Mouse (Mus musculus) kidney, adult 10 weeks (tissue): ENCODE data around the gene Scd3. TPM values are rescaled to one million over a fixed set of nuclear protein-coding genes. Genes with fewer than 3 reads are reported as not detected.

Experiments
- polyA plus RNA-seq: library from polyadenylated mRNA; stranded (reverse); fragments of 350-450 nt; fragmentation: Illumina TruSeq; extraction: RNeasy Lipid Tissue Mini Kit (QIAGEN cat#74804); gene quantifications from one replicate; pipeline ENCODE4 v1.2.3, GENCODE M21; 2014; ENCODE audit warnings: low read depth, low replicate concordance

The Scd3 gene
- 0.20 TPM for polyA plus RNA-seq

GRCm38 (mm10) chr19:44203015-44203564, at the start of gene Scd3:
Gene Scd3, plus strand, starts transcription at chr19:44203269.

GRCm38 (mm10) chr19:44192342-44192741, 10.7 kb upstream of the Scd3 start, which contains the start of gene Pkd2l1:
Gene Pkd2l1, minus strand, starts transcription at chr19:44192442.

GRCm38 (mm10) chr19:44292941-44293768, 90.1 kb downstream of the Scd3 start, which contains the start of gene Scd2:
Gene Scd2, plus strand, starts transcription at chr19:44293674.

Other genes with a start within 250 kb of the Scd3 start
- 3.0 TPM for gene Cpn1, start 216.7 kb upstream of the Scd3 start, polyA plus RNA-seq
- 45.4 TPM for gene Cyp2c23, start 174.1 kb upstream of the Scd3 start, polyA plus RNA-seq
- 151 TPM for gene Erlin1, start 133.5 kb upstream of the Scd3 start, polyA plus RNA-seq
- 380 TPM for gene Chuk, start 95.8 kb upstream of the Scd3 start, polyA plus RNA-seq
- gene Cwf19l1, start 67.4 kb upstream of the Scd3 start, polyA plus RNA-seq = 9.9 TPM
- gene Bloc1s2, start 56.8 kb upstream of the Scd3 start, polyA plus RNA-seq = 32.5 TPM
- gene Pkd2l1, start 10.8 kb upstream of the Scd3 start, polyA plus RNA-seq = not detected
- 70.4 TPM for gene Scd2, start 90.4 kb downstream of the Scd3 start, polyA plus RNA-seq
- 0.20 TPM for gene Scd4, start 129.8 kb downstream of the Scd3 start, polyA plus RNA-seq
- 503 TPM for gene Scd1, start 204.6 kb downstream of the Scd3 start, polyA plus RNA-seq